Mouse (Mus musculus): ENCODE results near the gene Arfip2.

The Arfip2 gene

GRCm38 (mm10) chr7:105611767-105612166, 28.4 kb downstream of the Arfip2 start:
- no peak for DNase-seq

GRCm38 (mm10) chr7:105608467-105608866, 31.7 kb downstream of the Arfip2 start:
- no peak for DNase-seq

- peak; percentile 88 for DNase-seq
Measured at GRCm38 (mm10) chr7:105602860-105603623, 37.2 kb downstream of the Arfip2 start.

- DNase-seq: no peak
Measured at GRCm38 (mm10) chr7:105590097-105590496, 50.1 kb downstream of the Arfip2 start.

- no peak for DNase-seq
Measured at GRCm38 (mm10) chr7:105588325-105588912, 51.8 kb downstream of the Arfip2 start.

All from kidney, adult 18-20 months (tissue).